Mouse (Mus musculus) stomach, postnatal 0 days (tissue): ENCODE data around the gene Hnrnpu.

Source experiments
- CTCF ChIP-seq: IDR thresholded peaks from 2 replicates; pipeline ENCODE4 v1.5.1; 2016; ENCODE audit warnings: antibody characterized with exemption, low read depth, mild to moderate bottlenecking, moderate library complexity
- EP300 ChIP-seq: optimal IDR thresholded peaks from 2 replicates; pipeline ENCODE3; 2016; ENCODE audit warnings: antibody characterized with exemption

DNA sequence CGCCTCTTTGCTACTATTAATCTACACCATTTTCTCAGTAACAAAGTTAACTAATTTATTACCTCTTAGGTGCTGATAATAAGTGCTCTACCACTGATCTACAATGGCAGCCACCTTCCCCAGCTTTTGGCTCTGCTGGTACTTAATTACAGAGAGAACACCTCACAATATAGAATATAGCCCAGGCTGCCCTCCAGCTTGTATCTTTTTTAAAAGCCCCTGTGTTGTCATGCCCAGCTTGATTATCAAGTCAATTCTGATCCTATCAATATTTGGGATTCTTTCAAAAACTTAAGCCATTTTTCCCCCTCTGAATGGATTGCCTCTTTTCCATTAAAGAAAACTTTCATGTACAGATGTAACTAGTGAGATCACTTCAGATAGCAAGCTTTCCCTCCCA is 10.6 kb downstream of the Hnrnpu start:
- no peak for TF ChIP-seq CTCF
- TF ChIP-seq EP300 = no peak
